Mouse (Mus musculus) small intestine, adult 2 months (tissue): ENCODE data around the gene Xpnpep1.

ENCODE experiments used
- CTCF ChIP-seq: fragments of 200-500 bp; IDR thresholded peaks from 2 replicates; pipeline ENCODE4 v1.5.1; 2012; ENCODE audit warnings: low read depth, mild to moderate bottlenecking, control low read depth, inconsistent platforms, low read length, moderate library complexity, mixed read lengths; ENCODE audit not compliant: insufficient replicate concordance, insufficient read length; ENCODE audit errors: extremely low read depth
- POLR2A ChIP-seq: fragments of 200-500 bp; IDR thresholded peaks from 2 replicates; pipeline ENCODE4 v1.6.1; 2012; ENCODE audit warnings: low read depth, mild to moderate bottlenecking, control low read depth, inconsistent platforms, low read length, moderate library complexity

- TF ChIP-seq CTCF, result no peak
- no peak for TF ChIP-seq POLR2A
Measured at GRCm38 (mm10) chr19:53039090-53039489, 924 bp downstream of the Xpnpep1 start.
